Mouse (Mus musculus): ENCODE data around the gene Chsy1.

The Chsy1 gene

DNA sequence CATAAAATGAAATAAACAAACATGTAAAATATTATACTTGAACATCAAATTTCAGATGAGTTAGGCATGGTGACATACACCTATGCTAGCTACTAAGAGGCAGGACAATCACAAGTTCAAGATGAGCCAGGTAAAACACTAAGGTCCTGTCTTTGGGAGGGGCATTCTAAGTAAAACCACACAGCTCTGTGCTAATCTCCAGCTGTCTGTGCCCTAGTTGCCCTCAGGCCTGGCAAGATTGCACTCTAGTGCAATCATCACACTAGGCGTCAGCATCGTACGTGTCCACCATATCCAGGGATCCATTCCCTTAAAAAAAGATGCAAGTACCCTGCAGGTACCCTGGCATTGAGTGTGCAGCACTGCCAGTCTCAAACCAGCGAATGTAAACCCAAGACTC lies 28.0 kb downstream of the Chsy1 start:
- no peak for DNase-seq (ENCODE audit: extremely low read depth, insufficient read length, low spot score)

DNA sequence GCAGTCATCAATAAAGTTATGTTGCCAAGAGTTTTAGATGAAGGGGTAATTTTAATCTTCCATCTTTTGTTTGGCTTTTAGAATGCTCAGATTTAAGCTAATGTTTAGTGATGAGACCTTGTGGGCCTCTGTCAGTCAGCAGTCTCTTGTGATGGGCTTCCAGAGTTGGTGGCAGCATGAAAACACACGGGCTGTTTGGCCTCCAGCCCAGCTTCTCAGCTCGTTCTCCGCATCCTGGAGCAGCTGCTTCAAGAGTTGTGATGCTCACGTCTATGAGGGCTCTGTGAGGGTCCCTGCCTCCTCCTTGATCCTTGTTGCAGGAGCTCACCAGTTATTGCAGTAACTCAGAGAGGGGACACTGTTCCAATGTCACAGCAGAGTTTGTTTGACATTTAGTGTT lies 29.0 kb downstream of the Chsy1 start:
- no peak for DNase-seq (ENCODE audit: extremely low read depth, insufficient read length, low spot score)

DNA sequence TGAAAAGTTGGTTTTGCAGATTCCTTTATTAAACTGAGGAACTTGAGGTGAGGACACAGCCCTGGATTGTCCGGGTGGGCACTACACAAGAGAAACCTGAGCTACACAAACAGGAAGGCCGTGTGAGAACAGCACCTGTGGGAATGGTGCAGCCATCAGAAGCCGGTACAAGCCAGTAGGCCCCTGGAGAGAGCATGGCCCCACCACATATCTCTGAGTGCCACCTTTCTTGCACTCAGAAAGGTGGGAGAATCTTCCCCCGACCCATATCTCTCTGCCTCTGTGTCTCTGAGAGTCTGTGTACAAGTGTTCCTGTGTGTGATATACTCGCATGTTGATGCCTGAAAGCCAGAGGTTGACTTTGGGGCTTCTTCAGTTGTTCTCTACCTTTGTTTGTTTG lies 29.6 kb downstream of the Chsy1 start:
- no peak for DNase-seq (ENCODE audit: extremely low read depth, insufficient read length, low spot score)

DNA sequence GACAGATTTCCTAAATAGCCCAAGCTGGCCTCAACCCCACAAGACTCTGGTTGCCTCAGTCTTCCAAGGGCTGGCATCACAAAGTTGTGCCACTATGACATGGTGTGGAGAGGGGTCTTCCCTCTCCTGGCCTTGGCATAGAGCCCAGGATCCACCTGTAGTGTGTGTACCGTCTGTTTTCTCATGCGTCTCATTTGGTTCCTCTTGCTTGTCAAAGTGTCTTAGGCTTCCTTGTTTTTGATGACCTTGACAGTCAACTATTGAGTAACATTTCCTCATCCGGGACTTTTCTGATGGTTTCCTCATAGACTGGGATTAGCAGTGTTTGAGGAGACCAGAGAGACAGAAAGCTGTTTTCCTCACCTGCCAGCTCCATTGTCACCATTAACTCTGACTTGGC lies 30.8 kb downstream of the Chsy1 start:
- DNase-seq (ENCODE audit: extremely low read depth, insufficient read length, low spot score) = no peak

DNA sequence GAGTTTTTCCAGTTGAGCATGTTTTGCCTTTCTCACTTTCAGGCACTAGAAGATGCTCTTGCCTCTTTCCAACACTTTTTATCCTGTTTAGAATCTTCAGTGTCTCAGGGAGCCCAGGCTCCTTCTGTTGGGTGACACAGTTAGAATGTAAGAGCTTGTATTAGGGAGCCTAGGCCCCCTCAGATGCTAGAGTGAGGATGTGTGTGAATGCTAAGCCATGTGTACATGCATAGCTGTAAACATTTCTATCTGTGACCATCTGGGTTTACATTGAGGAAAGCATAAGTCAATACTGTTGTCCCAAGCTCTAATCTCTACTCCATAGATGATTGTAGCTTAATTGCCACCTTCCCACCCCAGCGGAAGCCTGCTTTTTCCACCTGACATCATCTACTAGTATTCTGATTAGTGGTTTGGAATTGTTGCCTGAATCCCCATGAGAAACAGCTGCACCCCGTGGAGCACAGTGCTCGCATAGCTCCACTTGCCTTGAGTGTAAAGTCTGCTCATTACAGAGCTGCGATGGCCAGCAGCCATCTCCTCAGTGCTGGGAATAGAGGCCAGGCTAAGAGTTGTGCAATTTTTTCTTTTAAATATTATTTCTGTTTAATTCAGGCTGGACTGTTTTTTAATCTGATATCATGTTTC lies 31.7 kb downstream of the Chsy1 start:
- no peak for DNase-seq (ENCODE audit: extremely low read depth, insufficient read length, low spot score)

DNA sequence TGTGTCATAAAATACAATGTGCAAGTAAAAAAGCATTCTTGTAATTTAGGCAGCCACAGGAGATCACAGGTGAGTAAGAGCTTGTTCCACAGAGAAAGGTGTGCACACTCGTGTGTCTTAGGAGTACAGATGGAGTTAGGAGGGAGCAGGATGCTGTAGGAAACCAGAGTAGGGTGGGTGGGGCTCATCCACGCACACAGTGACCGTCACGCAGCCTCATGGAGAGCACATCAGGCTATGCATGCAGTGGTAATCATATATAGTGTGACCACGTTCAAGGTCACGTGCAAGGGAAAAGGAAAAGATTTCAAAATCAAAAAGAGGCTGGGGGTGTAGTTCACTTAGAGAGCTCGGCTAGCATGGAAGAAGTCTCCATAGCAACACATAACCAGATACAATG lies 33.2 kb downstream of the Chsy1 start:
- no peak for DNase-seq (ENCODE audit: extremely low read depth, insufficient read length, low spot score)

DNA sequence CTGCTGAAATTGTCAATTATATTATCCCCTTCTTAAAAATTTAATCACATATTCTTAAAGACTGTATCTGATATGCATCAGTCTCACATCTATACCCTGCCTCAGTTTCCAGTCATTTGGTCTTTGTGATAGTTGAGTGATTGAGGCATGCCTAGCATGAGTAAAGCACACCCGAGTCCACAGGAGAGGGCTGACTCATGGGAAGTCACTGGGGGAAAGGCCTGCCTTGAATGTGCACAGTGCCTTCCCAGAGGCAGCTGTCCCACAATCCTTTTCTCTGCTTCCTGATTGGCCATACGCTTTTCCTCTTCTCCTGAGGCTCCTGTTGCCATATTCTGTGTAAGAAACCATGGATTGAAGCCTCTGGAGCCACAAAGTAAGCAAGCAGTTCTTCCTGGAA lies 35.2 kb downstream of the Chsy1 start:
- no peak for DNase-seq (ENCODE audit: extremely low read depth, insufficient read length, low spot score)

DNA sequence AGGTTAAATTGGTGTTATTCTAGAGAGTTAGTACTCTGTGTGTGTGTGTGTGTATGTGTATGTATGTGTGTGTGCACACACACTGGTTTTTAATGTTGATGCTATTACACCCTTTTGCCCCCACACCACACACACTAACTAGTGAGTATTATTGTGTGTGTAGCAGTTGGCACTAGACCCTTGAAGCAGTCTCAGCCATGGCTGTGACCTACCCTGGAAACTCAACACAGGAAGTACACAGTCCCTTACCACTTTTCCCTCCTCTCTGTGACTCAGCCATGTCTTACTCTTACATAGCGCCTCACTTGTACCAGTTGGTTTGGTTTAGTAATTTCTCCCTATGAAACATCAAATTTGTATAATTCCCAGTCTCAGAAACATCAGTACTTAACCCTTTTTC lies 37.8 kb downstream of the Chsy1 start:
- no peak for DNase-seq (ENCODE audit: extremely low read depth, insufficient read length, low spot score)

DNA sequence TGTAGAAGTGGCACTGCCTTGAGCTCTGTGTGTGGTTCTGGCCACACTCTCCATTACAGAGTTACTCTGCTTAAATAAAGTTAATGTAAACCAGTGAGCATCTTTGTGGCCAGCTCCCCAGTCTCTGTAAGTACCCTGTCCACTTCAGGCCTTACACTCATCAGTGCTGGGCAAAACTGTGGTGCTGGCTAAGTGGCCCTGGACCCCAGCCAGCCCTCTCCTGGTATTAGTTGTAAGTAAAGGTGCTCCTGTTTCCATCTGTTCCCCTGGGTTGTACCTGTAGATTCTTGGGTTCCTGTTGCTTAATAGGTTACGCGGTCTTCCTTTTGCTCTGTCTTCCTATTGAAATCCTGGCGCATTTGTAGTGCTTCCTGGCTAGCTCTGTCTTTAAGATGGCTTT lies 38.5 kb downstream of the Chsy1 start:
- no peak for DNase-seq (ENCODE audit: extremely low read depth, insufficient read length, low spot score)

DNA sequence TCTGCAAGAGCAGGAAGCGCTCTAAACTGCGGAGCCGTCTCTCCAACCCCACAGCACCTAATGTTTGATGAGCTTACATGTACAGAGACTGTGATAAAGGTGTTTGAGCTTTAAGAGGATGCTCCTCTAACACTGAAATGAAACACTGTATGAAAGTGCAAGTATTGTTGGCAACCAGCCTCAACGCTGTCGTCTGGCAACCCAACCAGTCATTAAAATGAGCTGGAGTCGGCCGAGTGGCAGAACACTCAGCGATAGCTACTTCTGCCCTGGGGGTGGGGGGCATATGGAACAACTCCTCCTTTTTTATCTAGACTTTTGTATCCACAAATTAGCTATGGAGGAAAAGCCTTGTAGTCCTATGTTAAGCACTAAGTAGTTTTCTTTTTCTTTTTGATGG lies 40.2 kb downstream of the Chsy1 start:
- DNase-seq (ENCODE audit: extremely low read depth, insufficient read length, low spot score) = no peak

DNA sequence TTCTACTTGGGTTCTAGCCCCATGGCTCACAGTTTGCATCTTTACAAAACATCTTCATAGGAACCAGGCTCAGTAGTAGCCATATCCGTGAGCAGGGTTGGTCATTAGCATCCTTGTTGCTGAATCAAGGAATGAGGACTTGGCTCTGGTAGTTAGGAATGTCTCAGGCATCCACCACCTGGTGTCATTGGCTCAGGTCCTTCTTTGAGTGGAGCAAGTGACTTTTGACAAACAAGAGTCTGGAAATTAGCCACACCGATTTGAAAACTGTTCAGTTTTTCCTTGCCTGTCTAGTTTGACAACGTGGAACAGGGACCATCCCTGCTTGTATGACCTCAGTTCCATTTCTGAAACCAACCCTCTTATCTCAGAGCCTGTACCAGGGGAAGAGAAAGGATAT lies 41.1 kb downstream of the Chsy1 start:
- DNase-seq (ENCODE audit: extremely low read depth, insufficient read length, low spot score) = no peak

DNA sequence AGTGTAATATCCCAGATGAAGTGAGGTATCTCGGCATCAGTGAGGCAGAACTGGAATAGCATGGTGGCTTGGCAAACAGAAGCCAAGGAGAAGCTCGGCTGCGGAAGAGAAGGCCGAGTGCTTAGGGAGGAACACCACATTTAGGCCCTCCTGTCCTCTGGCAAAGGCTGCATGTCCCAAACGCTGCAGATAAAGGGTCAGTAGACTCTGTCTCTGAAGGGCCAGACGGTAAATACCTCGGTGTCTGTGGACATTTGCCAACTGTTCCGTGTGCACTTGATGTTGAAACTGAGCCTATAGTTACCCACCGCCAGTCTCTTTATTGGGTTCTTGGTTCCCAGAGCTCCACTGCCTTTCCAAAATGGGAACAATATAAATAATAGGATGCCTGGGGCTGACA lies 48.1 kb downstream of the Chsy1 start:
- no peak for DNase-seq (ENCODE audit: extremely low read depth, insufficient read length, low spot score)

DNA sequence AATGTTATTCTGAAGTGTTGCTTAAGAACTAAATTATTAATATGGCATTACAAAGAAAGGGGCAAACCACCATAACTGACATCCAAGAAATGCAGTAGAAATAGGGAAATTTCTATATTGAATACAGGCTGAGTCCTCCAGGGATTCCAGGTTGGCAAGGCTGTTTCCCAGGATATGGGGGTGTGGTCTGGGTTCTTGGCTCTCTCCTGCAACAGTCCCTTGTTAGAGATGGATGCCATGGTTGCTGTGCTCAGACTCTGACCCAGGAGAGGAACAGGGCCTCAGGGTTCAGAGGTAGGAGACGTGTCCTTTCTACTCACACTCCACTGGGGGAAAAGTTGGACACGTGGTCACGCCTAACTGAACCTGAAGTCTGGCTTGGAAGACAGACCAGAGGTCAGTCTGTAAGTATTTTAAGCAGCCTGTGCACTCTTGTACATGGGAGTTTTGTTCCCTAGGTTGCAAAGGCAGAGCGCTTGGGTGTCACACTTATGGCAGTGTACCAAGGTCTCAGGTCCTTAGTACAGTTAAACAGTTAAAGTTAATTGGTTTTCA lies 48.6 kb downstream of the Chsy1 start:
- DNase-seq (ENCODE audit: extremely low read depth, insufficient read length, low spot score) = no peak

DNA sequence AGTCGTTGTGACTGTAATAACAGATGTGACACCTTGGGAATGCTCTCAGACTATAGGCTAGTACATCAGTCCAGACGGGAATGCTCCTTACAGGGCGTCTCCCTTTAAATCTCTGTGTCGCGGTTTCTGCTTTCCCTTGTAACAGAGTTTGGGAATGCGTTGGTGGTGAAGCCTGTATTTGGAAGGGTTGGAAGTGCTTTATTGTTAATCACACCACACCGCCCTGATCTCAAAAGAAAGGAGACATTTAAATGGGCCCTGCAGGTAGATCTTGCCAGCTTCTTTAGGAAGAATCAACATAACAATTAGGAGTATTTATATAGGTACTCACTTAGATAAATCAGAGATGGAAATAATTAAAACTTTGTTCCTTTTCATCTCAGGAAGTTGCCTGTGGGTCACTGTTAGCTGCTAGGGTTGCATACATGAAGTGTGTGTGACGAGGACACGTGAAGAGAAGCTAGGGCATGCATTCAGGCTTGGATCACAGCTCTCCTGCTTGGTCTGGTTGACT lies 49.4 kb downstream of the Chsy1 start:
- DNase-seq (ENCODE audit: extremely low read depth, insufficient read length, low spot score) = no peak

DNA sequence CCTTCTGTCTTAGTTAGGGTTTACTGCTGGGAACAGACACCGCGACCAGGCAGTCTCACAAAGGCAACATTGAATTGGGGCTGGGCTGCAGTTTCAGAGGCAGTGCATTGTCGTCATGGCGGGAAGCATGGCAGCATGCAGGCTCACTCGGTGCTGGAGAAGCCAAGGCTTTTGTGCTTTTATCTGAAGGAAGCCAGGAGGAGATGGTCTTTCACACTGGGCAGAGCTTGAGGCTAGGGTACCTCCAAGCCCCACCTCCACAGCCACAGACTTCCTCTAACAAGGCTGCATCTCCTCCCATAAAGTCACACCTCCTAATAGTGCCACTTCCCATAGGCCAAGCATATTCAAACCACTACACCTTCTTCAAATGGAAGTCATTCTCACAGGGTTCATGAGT lies 50.6 kb downstream of the Chsy1 start:
- no peak for DNase-seq (ENCODE audit: extremely low read depth, insufficient read length, low spot score)

DNA sequence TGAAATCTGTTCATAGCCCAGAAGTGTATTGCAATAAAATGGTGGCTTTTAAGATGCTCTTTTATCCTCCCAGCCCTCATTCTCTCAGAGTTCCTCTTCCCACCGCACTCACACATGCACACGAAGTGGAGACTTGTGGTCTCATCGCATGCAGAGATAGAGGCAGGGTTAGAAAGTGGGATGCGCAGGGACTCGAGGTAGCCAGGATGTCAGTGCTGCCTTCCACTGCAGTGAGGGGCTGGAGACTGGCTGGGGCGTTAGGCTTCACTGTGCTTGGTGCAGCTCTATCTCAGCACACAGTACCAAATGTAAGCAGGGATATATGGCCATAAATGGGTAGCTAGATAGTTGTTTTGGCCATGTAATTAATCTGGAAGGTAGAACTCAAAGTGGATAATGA lies 52.5 kb downstream of the Chsy1 start:
- no peak for DNase-seq (ENCODE audit: extremely low read depth, insufficient read length, low spot score)

DNA sequence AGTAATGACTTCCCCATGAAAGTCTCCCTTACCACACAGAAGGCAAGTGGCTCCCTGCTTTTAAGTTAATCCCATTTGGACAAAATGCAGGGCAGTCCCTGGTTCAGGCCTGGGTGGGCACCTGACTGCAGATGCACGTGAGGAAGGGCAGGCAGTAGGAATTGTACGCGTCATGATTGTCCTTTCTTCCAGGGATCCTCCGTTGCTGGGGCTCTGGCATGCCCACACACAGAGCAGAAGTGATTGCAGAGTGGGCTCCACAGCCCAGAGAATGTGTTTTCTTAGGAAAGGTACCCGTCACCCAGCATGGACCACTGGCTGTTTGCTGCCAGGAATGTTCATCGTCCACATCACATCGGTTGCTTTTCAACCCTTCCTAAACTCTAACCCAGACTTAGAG lies 53.2 kb downstream of the Chsy1 start:
- DNase-seq (ENCODE audit: extremely low read depth, insufficient read length, low spot score) = no peak

DNA sequence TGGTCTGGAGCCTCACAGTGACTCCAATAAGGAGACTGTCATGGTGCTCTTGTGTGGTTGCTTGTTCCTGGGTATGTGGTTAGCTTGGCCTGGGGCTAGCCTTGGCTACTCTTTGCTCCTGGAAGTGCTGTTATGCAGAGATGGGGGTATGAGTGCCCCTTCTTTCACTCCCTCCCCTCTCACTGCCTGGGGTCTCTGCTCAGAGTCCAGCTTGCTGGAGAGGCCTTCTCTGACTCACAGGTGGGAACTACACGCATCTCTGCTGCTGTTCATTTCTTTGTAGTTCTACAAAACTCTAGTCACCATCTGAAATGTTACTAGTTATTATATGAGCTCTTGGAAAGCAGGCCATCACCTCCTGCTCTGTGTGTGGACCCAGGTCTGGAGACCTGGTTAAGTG lies 53.7 kb downstream of the Chsy1 start:
- DNase-seq (ENCODE audit: extremely low read depth, insufficient read length, low spot score) = no peak

DNA sequence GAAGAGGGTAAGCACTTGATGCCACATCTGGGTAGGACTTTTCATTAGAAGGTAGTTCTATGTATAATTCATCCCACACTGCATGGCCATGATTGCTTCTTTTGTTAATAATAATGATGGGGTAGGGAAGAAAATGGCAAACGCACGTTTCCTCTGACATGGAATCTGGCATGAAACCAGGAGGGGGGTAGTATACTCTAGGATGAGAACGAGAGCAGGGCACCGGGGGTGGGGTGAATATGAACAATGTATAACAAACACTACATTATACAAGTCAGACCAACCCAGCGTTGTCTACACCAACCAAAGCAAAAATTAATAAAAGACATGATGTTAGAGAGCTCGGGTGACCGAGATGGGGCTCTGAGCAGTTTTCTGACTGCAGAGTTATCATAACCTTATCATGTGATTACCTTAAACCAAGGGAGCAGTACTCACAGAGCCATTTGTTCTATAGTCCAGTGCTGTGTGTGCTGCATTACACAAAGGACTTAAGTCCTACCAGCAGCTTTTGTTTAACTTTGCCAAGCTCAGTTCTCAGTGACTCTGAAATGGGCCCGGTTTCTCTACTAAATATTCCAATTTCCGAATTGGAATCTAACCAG lies 55.2 kb downstream of the Chsy1 start:
- no peak for DNase-seq (ENCODE audit: extremely low read depth, insufficient read length, low spot score)

DNA sequence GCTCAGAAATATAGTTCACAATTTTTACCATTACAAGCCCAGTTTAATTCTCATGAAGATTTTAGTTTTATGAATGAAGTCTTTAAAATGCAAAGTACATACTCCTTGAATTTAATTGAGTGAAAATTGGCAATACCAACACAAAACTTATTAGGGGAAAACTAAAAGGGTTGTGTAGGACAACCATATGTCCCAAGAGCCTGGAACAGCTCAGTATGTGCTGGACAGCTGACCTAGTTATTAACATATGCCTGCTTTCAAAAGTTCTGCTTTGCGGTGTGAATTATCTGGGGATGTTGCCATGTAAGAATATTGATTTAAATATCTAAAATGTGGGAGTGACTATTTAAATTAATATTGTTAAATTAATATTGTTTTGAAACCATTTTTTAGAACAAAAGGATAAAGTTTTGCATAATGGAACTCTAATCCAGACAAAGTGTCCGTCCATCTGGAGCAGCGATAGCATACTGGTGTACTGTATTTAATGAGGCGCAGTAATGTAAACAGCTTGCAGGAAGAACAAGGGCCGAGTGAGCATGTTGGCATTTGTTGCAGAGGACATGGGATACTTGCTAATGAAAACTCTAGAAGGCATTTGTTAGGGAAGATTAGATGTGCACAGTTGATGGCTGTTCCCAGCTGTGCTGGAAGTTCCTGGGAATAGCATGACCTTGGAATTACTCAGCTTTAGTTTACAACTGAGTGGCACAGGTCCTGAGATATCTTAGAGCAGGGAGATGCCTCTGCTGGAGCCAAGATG lies 55.9 kb downstream of the Chsy1 start:
- no peak for DNase-seq (ENCODE audit: extremely low read depth, insufficient read length, low spot score)

DNA sequence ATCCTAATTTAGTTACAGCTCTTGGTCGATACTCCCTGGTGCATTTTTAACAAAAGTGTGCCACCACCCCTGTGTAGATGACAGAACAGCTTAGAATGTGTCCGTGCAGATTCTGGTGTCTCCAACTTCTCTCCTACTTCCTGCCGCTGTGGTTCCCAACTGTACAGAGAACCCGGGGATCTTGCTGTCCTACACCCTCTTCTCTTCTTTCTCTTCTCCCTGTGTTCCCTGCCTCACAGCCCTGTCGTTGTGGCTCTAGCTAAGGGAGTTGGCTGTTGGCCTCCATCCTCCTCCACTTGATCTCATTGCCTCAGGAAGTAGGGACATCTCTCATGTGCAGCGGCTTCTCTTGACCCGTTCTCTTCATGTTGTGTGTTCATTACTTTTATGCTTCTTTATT lies 59.6 kb downstream of the Chsy1 start:
- no peak for DNase-seq (ENCODE audit: extremely low read depth, insufficient read length, low spot score)

DNA sequence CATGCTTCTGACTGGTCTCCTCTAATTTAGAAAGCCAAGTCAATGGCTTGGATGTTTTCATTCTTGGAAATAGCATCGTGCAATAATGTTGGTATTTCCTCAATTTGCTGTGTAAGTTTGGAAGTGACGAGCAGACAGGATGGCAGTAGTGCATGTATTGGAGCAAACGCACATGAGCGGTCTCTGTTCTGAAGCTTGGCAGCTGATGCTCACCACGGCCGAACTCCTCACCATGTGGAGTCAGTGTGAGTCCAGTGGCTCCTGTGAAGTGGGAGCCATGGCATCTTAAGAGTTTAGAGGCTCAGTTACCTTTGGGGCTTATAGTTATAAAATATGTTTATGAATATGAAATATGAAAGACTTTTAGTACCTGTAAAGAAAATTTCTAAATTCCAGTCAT lies 60.2 kb downstream of the Chsy1 start:
- no peak for DNase-seq (ENCODE audit: extremely low read depth, insufficient read length, low spot score)

Data from 3134 (cell line).